Mouse (Mus musculus) bone marrow macrophage, adult 2 months (primary cell): ENCODE measurements around the gene Milr1.

Source experiments
- CTCF ChIP-seq: IDR thresholded peaks from 2 replicates; pipeline ENCODE4 v1.5.1; 2012; ENCODE audit warnings: low read depth, mild to moderate bottlenecking, low read length, moderate library complexity
- POLR2A ChIP-seq: IDR thresholded peaks from 2 replicates; pipeline ENCODE4 v1.6.1; 2012; ENCODE audit warnings: mild to moderate bottlenecking, low read depth, low read length, borderline replicate concordance

GRCm38 (mm10) chr11:106753314-106753713 lies 2.3 kb downstream of the Milr1 start:
- TF ChIP-seq CTCF (no peak), POLR2A (no peak)
